Comparison of ENCODE assay signal across 9 mouse cellular contexts in genomic region chr7:24907211-24907748, GRCm38 (mm10). TPM values are rescaled to one million over a fixed set of nuclear protein-coding genes. Genes with fewer than 3 reads are reported as not detected.
DNase-seq lines count a peak whose midpoint lies in the region; ATAC-seq and TF ChIP-seq lines count a peak whose summit lies in the region.
"Had no signal": no experiment of that assay in that cellular context is flagged by ENCODE, and none has a peak within 500 bp of the region (broad histone marks: within the 10 kb centered on the region; RNA-seq: fewer than 3 reads in every experiment).

No protein-coding gene starts in this region.

- peak overlapping the region; percentile 59 for H3K27ac ChIP-seq in heart, embryonic 16.5 days (ENCODE audit: low read length)
- H3K27ac ChIP-seq in limb, embryonic 12.5 days = peak overlapping the region; percentile 83
- peak overlapping the region; percentile 85 for H3K27ac ChIP-seq in olfactory bulb, adult 2 months (ENCODE audit: insufficient read depth, low read depth, low read length)
- H3K27ac ChIP-seq: liver, embryonic 15.5 days had no signal

- DNase-seq in heart, postnatal 10 days = no peak
- peak; percentile 91 for DNase-seq in T-cell, adult 2 months (ENCODE audit: low spot score)
- DNase-seq in left cerebral cortex, adult 8-10 months (ENCODE audit: low spot score in 2 of 2) = no peak
- no peak for DNase-seq in gastrocnemius, postnatal 14 days
- DNase-seq in gastrocnemius, postnatal 10 days = no peak

- H3K9ac ChIP-seq in heart, embryonic 16.5 days (ENCODE audit: low read length) = peak overlapping the region; percentile 45
- H3K9ac ChIP-seq in limb, embryonic 12.5 days (replicated peaks) = peak overlapping the region; percentile 32; the same call in 1 of the 2 replicates
- H3K9ac ChIP-seq: liver, embryonic 15.5 days had no signal

- peaks cover 26% of the 10 kb centered on the region for H3K4me1 ChIP-seq in heart, embryonic 16.5 days (ENCODE audit: control insufficient read depth, insufficient read depth, low read length)
- H3K4me1 ChIP-seq in limb, embryonic 12.5 days (replicated peaks) = peaks cover 51% of the 10 kb centered on the region
- peaks cover 28% of the 10 kb centered on the region for H3K4me1 ChIP-seq in olfactory bulb, adult 2 months (ENCODE audit: control insufficient read depth, insufficient read depth, low read length)

- peaks cover 14% of the 10 kb centered on the region for H3K36me3 ChIP-seq in heart, embryonic 16.5 days (ENCODE audit: control insufficient read depth, insufficient read depth)
- H3K36me3 ChIP-seq in limb, embryonic 12.5 days = peaks cover 41% of the 10 kb centered on the region

- TF ChIP-seq POLR2A in olfactory bulb, adult 2 months (IDR thresholded peaks at IDR 0.05; ENCODE audit: insufficient read depth, low read depth, low read length) = no peak

- intact Hi-C loops in heart, postnatal 10 days (cut with DNase I) = no loop called here
- intact Hi-C loops in gastrocnemius, postnatal 14 days (cut with DNase I; ENCODE audit: low total_unique reads) = no loop called here

- whole genome bisulfite sequencing in heart, embryonic 16.5 days = 37% methylated on average over 13 of the region's 13 CpGs
- 11% methylated on average over 13 of the region's 13 CpGs for WGBS in limb, embryonic 12.5 days
- 32% methylated on average over 13 of the region's 13 CpGs for WGBS in olfactory bulb, adult 2 months

- no peaks in the 10 kb centered on the region for H3K9me3 ChIP-seq in heart, embryonic 16.5 days (replicated peaks; ENCODE audit: control insufficient read depth, low read length)
- H3K9me3 ChIP-seq in limb, embryonic 12.5 days = no peaks in the 10 kb centered on the region
- H3K9me3 ChIP-seq: liver, embryonic 15.5 days had no signal

- no peaks in the 10 kb centered on the region for H3K27me3 ChIP-seq in heart, embryonic 16.5 days (ENCODE audit: control insufficient read depth, insufficient read depth, low read length)
- H3K27me3 ChIP-seq in limb, embryonic 12.5 days = no peaks in the 10 kb centered on the region
- H3K27me3 ChIP-seq: liver, embryonic 15.5 days had no signal

- H3K4me3 ChIP-seq in heart, embryonic 16.5 days (ENCODE audit: low read length) = peak overlapping the region; percentile 23
- H3K4me3 ChIP-seq in limb, embryonic 12.5 days (replicated peaks) = peak overlapping the region; percentile 22
- H3K4me3 ChIP-seq in olfactory bulb, adult 2 months (ENCODE audit: insufficient read depth, low read depth, low read length) = peak overlapping the region; percentile 26
- H3K4me3 ChIP-seq: liver, embryonic 15.5 days had no signal

- H3K4me2 ChIP-seq in heart, embryonic 16.5 days (ENCODE audit: low read depth, low read length) = peak overlapping the region; percentile 40
- peak overlapping the region; percentile 43 for H3K4me2 ChIP-seq in limb, embryonic 12.5 days

- TF ChIP-seq CTCF in olfactory bulb, adult 2 months (IDR thresholded peaks at IDR 0.05; ENCODE audit: insufficient read depth, low read depth, low read length) = no peak

- ATAC-seq in heart, embryonic 16.5 days (replicated peaks; ENCODE audit: extremely low read depth, insufficient read depth, low FRiP score) = no peak
- ATAC-seq in limb, embryonic 12.5 days (ENCODE audit: insufficient number of reproducible peaks, insufficient read depth, low FRiP score, low TSS enrichment, low read depth) = no peak

RNA-seq across cellular contexts. Expression of gene Arhgef1, which starts 4.6 kb away (rescaled TPM):
- 75.4 and 80.9 TPM in 2 replicates for polyA plus RNA-seq in heart, embryonic 16.5 days (2015; fragmentation: Nextera tagmentation; extraction: Ambion mirVana)
- total RNA-seq in heart, postnatal 10 days (2021) = 10 to 100 TPM; 75.3 to 87.0 TPM
- 119 and 126 TPM in 2 replicates for polyA plus RNA-seq in limb, embryonic 12.5 days (2016; fragmentation: Nextera tagmentation; extraction: Ambion mirVana)
- 291 and 636 TPM in 2 replicates for polyA plus RNA-seq in olfactory bulb, adult 2 months (2012; ENCODE audit: insufficient read depth, insufficient read length, low replicate concordance, missing spikeins)
- total RNA-seq in left cerebral cortex, adult 8-10 months (2022) = 10 to 100 TPM; 56.3 to 90.8 (median 74.6) TPM
- total RNA-seq in gastrocnemius, postnatal 14 days (2021) = 10 to 100 TPM; 32.5 to 38.0 TPM
- 10 to 100 TPM; 40.7 to 64.0 TPM for total RNA-seq in gastrocnemius, postnatal 10 days (2021)

RNA-seq across cellular contexts. Expression of gene Cd79a, which starts 10.1 kb away (rescaled TPM):
- polyA plus RNA-seq in heart, embryonic 16.5 days (2015; fragmentation: Nextera tagmentation; extraction: Ambion mirVana) = 0.36 and 0.38 TPM in 2 replicates
- total RNA-seq in heart, postnatal 10 days (2021) = 1 to 10 TPM; 1.3 to 1.8 TPM
- polyA plus RNA-seq in limb, embryonic 12.5 days (2016; fragmentation: Nextera tagmentation; extraction: Ambion mirVana) = 0.51 and 0.86 TPM in 2 replicates
- polyA plus RNA-seq in olfactory bulb, adult 2 months (2012; ENCODE audit: insufficient read depth, insufficient read length, low replicate concordance, missing spikeins) = not detected in 2 replicates
- under 1 TPM; 0.33 to 0.74 (median 0.53) TPM for total RNA-seq in left cerebral cortex, adult 8-10 months (2022)
- total RNA-seq in gastrocnemius, postnatal 14 days (2021) = under 1 TPM; 0.16 to 0.23 TPM
- 1 to 10 TPM in 1 of 2 experiments, under 1 TPM in 1; 0.21 to 1.6 TPM for total RNA-seq in gastrocnemius, postnatal 10 days (2021)

RNA-seq across cellular contexts. Expression of gene Rps19, which starts 23.1 kb away (rescaled TPM):
- 1,139 and 1,152 TPM in 2 replicates for polyA plus RNA-seq in heart, embryonic 16.5 days (2015; fragmentation: Nextera tagmentation; extraction: Ambion mirVana)
- total RNA-seq in heart, postnatal 10 days (2021) = 100 to 1,000 TPM; 752 to 777 TPM
- 2,324 and 2,343 TPM in 2 replicates for polyA plus RNA-seq in limb, embryonic 12.5 days (2016; fragmentation: Nextera tagmentation; extraction: Ambion mirVana)
- polyA plus RNA-seq in olfactory bulb, adult 2 months (2012; ENCODE audit: insufficient read depth, insufficient read length, low replicate concordance, missing spikeins) = 1,132 TPM in 1 of 2 replicates, not detected in the other
- 100 to 1,000 TPM; 577 to 601 (median 592) TPM for total RNA-seq in left cerebral cortex, adult 8-10 months (2022)
- 100 to 1,000 TPM; 481 to 524 TPM for total RNA-seq in gastrocnemius, postnatal 14 days (2021)
- total RNA-seq in gastrocnemius, postnatal 10 days (2021) = 100 to 1,000 TPM; 680 to 704 TPM

RNA-seq across cellular contexts. Expression of gene Gm4881, which starts 37.0 kb away (rescaled TPM):
- polyA plus RNA-seq in heart, embryonic 16.5 days (2015; fragmentation: Nextera tagmentation; extraction: Ambion mirVana) = not detected in 2 replicates
- total RNA-seq in heart, postnatal 10 days (2021) = not detected
- not detected in 2 replicates for polyA plus RNA-seq in limb, embryonic 12.5 days (2016; fragmentation: Nextera tagmentation; extraction: Ambion mirVana)
- polyA plus RNA-seq in olfactory bulb, adult 2 months (2012; ENCODE audit: insufficient read depth, insufficient read length, low replicate concordance, missing spikeins) = not detected in 2 replicates
- total RNA-seq in left cerebral cortex, adult 8-10 months (2022) = not detected
- total RNA-seq in gastrocnemius, postnatal 14 days (2021) = not detected
- total RNA-seq in gastrocnemius, postnatal 10 days (2021) = not detected
- polyA plus RNA-seq: liver, embryonic 15.5 days had no signal

RNA-seq across cellular contexts. Expression of gene Dmrtc2, which starts 37.4 kb away (rescaled TPM):
- not detected in 2 replicates for polyA plus RNA-seq in heart, embryonic 16.5 days (2015; fragmentation: Nextera tagmentation; extraction: Ambion mirVana)
- total RNA-seq in heart, postnatal 10 days (2021) = not detected
- polyA plus RNA-seq in limb, embryonic 12.5 days (2016; fragmentation: Nextera tagmentation; extraction: Ambion mirVana) = not detected in 2 replicates
- polyA plus RNA-seq in olfactory bulb, adult 2 months (2012; ENCODE audit: insufficient read depth, insufficient read length, low replicate concordance, missing spikeins) = not detected in 2 replicates
- total RNA-seq in left cerebral cortex, adult 8-10 months (2022) = not detected
- not detected for total RNA-seq in gastrocnemius, postnatal 14 days (2021)
- total RNA-seq in gastrocnemius, postnatal 10 days (2021) = not detected
- polyA plus RNA-seq: liver, embryonic 15.5 days had no signal
